Mouse (Mus musculus) lung, postnatal 0 days (tissue): Measurements from ENCODE around the gene Sf3b6. TPM values are rescaled to one million over a fixed set of nuclear protein-coding genes. Genes with fewer than 3 reads are reported as not detected.

ENCODE experiments used
- ATAC-seq: fragments of 200-750 bp; cut with Nextera tagmentation; 2 replicates; pipeline ENCODE4 v1.8.0; 2017; ENCODE audit warnings: moderate library complexity
- DNase-seq: peaks from one replicate; pipeline ENCODE4 v3.0.0-alpha.2; 2016; ENCODE audit warnings: low spot score
- H3K27ac ChIP-seq: fragments of 300-500 bp; sonication (generic); 2 replicates; pipeline ENCODE4 v1.5.1; 2014; ENCODE audit warnings: antibody characterized with exemption, mild to moderate bottlenecking, low read length, mixed read lengths
- H3K27me3 ChIP-seq: fragments of 300-500 bp; sonication (generic); replicated peaks from 2 replicates; pipeline ENCODE4 v1.6.1; 2014; ENCODE audit warnings: low read length, mixed read lengths; ENCODE audit not compliant: insufficient read depth
- H3K36me3 ChIP-seq: fragments of 300-500 bp; sonication (generic); 2 replicates; pipeline ENCODE4 v1.6.1; 2014; ENCODE audit warnings: low read length, mixed read lengths; ENCODE audit not compliant: insufficient read depth
- H3K4me1 ChIP-seq: fragments of 300-500 bp; sonication (generic); 2 replicates; pipeline ENCODE4 v1.6.1; 2014; ENCODE audit warnings: antibody characterized with exemption, low read depth, low read length, mixed read lengths; ENCODE audit not compliant: insufficient read depth
- H3K4me2 ChIP-seq: fragments of 300-500 bp; sonication (generic); replicated peaks from 2 replicates; pipeline ENCODE4 v1.6.1; 2014; ENCODE audit warnings: low read depth, mild to moderate bottlenecking, low read length, moderate library complexity, mixed read lengths
- H3K4me3 ChIP-seq: fragments of 300-500 bp; sonication (generic); 2 replicates; pipeline ENCODE4 v1.5.1; 2014; ENCODE audit warnings: low read depth, low read length
- H3K9ac ChIP-seq: fragments of 300-500 bp; sonication (generic); replicated peaks from 2 replicates; pipeline ENCODE4 v1.6.1; 2014; ENCODE audit warnings: low read depth, mild to moderate bottlenecking
- H3K9me3 ChIP-seq: fragments of 300-500 bp; sonication (generic); 2 replicates; pipeline ENCODE4 v1.6.1; 2016; ENCODE audit warnings: low read length, mixed read lengths
- CTCF ChIP-seq: IDR thresholded peaks from 2 replicates; pipeline ENCODE4 v1.5.1; 2016; ENCODE audit warnings: antibody characterized with exemption, mild to moderate bottlenecking
- EP300 ChIP-seq: IDR thresholded peaks from 2 replicates; pipeline ENCODE4 v1.6.1; 2016; ENCODE audit warnings: antibody characterized with exemption, mild to moderate bottlenecking, control low read depth
- WGBS: fragments of 180-500 bp; shearing (Covaris S2); extraction: QIAGEN DNeasy Blood & Tissue Kit; methylation state at CpG from one replicate; pipeline ENCODE4 v1.1.7; 2014; 5-methylcytosine and 5-hydroxymethylcytosine counted together
- polyA plus RNA-seq: library from polyadenylated mRNA; unstranded; fragments of >200 nt; fragmentation: Nextera tagmentation; extraction: Ambion mirVana; gene quantifications from 2 replicates; pipeline ENCODE4 v1.2.1, GENCODE M21; 2015

Sf3b6 gene
- polyA plus RNA-seq, 1 experiment from 2014 or later: 204 TPM

- Histone ChIP-seq H3K4me3 (no peak overlapping the region), H3K27ac (no peak overlapping the region), H3K36me3 (no peaks in the 10 kb centered on the region), H3K4me2 (no peak overlapping the region), H3K27me3 (no peaks in the 10 kb centered on the region), H3K9ac (no peak overlapping the region), H3K4me1 (peaks cover 11% of the 10 kb centered on the region), H3K9me3 (no peaks in the 10 kb centered on the region)
- TF ChIP-seq CTCF (no peak), EP300 (no peak)
- WGBS: 87% methylated on average over 8 of the region's 8 CpGs
- DNase-seq: no peak
- no peak for ATAC-seq
Observed at GRCm38 (mm10) chr12:4875623-4876022, 58.3 kb downstream of the Sf3b6 start.

Other genes starting within 250 kb of the Sf3b6 start
- gene Itsn2, start 224.9 kb upstream of the Sf3b6 start, polyA plus RNA-seq: 37.1 and 41.1 TPM in 2 replicates
- not detected in 2 replicates for gene Gm3625, start 224.6 kb upstream of the Sf3b6 start, polyA plus RNA-seq
- gene Fam228a, start 79.1 kb upstream of the Sf3b6 start, polyA plus RNA-seq: 0.06 and 0.08 TPM in 2 replicates
- gene Pfn4, start 48.5 kb upstream of the Sf3b6 start, polyA plus RNA-seq: 1.1 and 1.3 TPM in 2 replicates
- gene Fam228b, start 48.3 kb upstream of the Sf3b6 start, polyA plus RNA-seq: 1.1 and 1.2 TPM in 2 replicates
- 13.7 and 15.3 TPM in 2 replicates for gene Fkbp1b, start 24.0 kb downstream of the Sf3b6 start, polyA plus RNA-seq
- gene Wdcp, start 25.8 kb downstream of the Sf3b6 start, polyA plus RNA-seq: 11.1 and 11.8 TPM in 2 replicates
- gene Mfsd2b, start 56.8 kb downstream of the Sf3b6 start, polyA plus RNA-seq: 2.5 TPM in 2 replicates
- gene Ubxn2a, start 90.2 kb downstream of the Sf3b6 start, polyA plus RNA-seq: 30.9 and 32.6 TPM in 2 replicates
- 8.2 and 8.8 TPM in 2 replicates for gene Atad2b, start 99.8 kb downstream of the Sf3b6 start, polyA plus RNA-seq